Mouse (Mus musculus): Measurements from ENCODE around the gene Msh5. TPM values are rescaled to one million over a fixed set of nuclear protein-coding genes. Genes with fewer than 3 reads are reported as not detected.

The Msh5 gene
- polyA plus RNA-seq, 1 experiment from 2014 or later = 3.1 TPM

- Histone ChIP-seq H3K36me3 (ENCODE audit: control insufficient read depth, insufficient read depth) (no peaks in the 10 kb centered on the region), H3K9me3 (ENCODE audit: control insufficient read depth, low read length) (no peaks in the 10 kb centered on the region), H3K27ac (ENCODE audit: low read length) (no peak overlapping the region), H3K4me1 (replicated peaks; ENCODE audit: control insufficient read depth, insufficient read depth, low read length) (peaks cover 12% of the 10 kb centered on the region), H3K9ac (replicated peaks; ENCODE audit: low read depth, low read length) (peak overlapping the region; percentile 22; the same call in 1 of the 2 replicates), H3K4me2 (ENCODE audit: low read length) (peak overlapping the region; percentile 35; the same call in 1 of the 2 replicates), H3K27me3 (replicated peaks; ENCODE audit: control insufficient read depth, insufficient read depth, low read length) (no peaks in the 10 kb centered on the region), H3K4me3 (replicated peaks; ENCODE audit: low read length) (no peak overlapping the region)
- 5% methylated on average over 17 of the region's 17 CpGs for WGBS
- peak; percentile 68 for ATAC-seq
Measured at GRCm38 (mm10) chr17:35021163-35021808, 25.3 kb downstream of the Msh5 start.

- Histone ChIP-seq H3K4me3 (replicated peaks; ENCODE audit: low read length) (no peak overlapping the region), H3K9me3 (ENCODE audit: control insufficient read depth, low read length) (no peaks in the 10 kb centered on the region), H3K4me1 (replicated peaks; ENCODE audit: control insufficient read depth, insufficient read depth, low read length) (peaks cover 12% of the 10 kb centered on the region), H3K4me2 (ENCODE audit: low read length) (no peak overlapping the region), H3K9ac (replicated peaks; ENCODE audit: low read depth, low read length) (no peak overlapping the region), H3K27me3 (replicated peaks; ENCODE audit: control insufficient read depth, insufficient read depth, low read length) (no peaks in the 10 kb centered on the region), H3K36me3 (ENCODE audit: control insufficient read depth, insufficient read depth) (0 out of 2 replicates have a peak, but pooled peaks cover 2% of the 10 kb centered on the region), H3K27ac (ENCODE audit: low read length) (no peak overlapping the region)
- no peak for ATAC-seq
- 89% methylated on average over 8 of the region's 8 CpGs for WGBS
Measured at GRCm38 (mm10) chr17:35020551-35020950, 26.0 kb downstream of the Msh5 start.

GRCm38 (mm10) chr17:35019894-35020293, 26.7 kb downstream of the Msh5 start:
- H3K27ac ChIP-seq (ENCODE audit: low read length) = no peak overlapping the region
- H3K9ac ChIP-seq (replicated peaks; ENCODE audit: low read depth, low read length) = no peak overlapping the region
- peaks cover 12% of the 10 kb centered on the region for H3K4me1 ChIP-seq (replicated peaks; ENCODE audit: control insufficient read depth, insufficient read depth, low read length)
- H3K9me3 ChIP-seq (ENCODE audit: control insufficient read depth, low read length) = no peaks in the 10 kb centered on the region
- ATAC-seq = no peak
- H3K27me3 ChIP-seq (replicated peaks; ENCODE audit: control insufficient read depth, insufficient read depth, low read length) = no peaks in the 10 kb centered on the region
- H3K4me3 ChIP-seq (replicated peaks; ENCODE audit: low read length) = no peak overlapping the region
- H3K36me3 ChIP-seq (ENCODE audit: control insufficient read depth, insufficient read depth) = peaks cover 5% of the 10 kb centered on the region; the same call in 1 of the 2 replicates
- no peak overlapping the region for H3K4me2 ChIP-seq (ENCODE audit: low read length)
- whole genome bisulfite sequencing = 72% methylated on average over 11 of the region's 11 CpGs

- ATAC-seq = no peak
- 86% methylated on average over 3 of the region's 3 CpGs for WGBS
- Histone ChIP-seq H3K36me3 (ENCODE audit: control insufficient read depth, insufficient read depth) (peaks cover 17% of the 10 kb centered on the region), H3K4me3 (replicated peaks; ENCODE audit: low read length) (no peak overlapping the region), H3K27me3 (replicated peaks; ENCODE audit: control insufficient read depth, insufficient read depth, low read length) (no peaks in the 10 kb centered on the region), H3K9ac (replicated peaks; ENCODE audit: low read depth, low read length) (no peak overlapping the region), H3K4me1 (replicated peaks; ENCODE audit: control insufficient read depth, insufficient read depth, low read length) (peaks cover 12% of the 10 kb centered on the region), H3K9me3 (ENCODE audit: control insufficient read depth, low read length) (no peaks in the 10 kb centered on the region), H3K4me2 (ENCODE audit: low read length) (no peak overlapping the region), H3K27ac (ENCODE audit: low read length) (no peak overlapping the region)
Measured at GRCm38 (mm10) chr17:35018171-35018570, 28.4 kb downstream of the Msh5 start.

- Histone ChIP-seq H3K4me2 (ENCODE audit: low read length) (no peak overlapping the region), H3K36me3 (ENCODE audit: control insufficient read depth, insufficient read depth) (peaks cover 20% of the 10 kb centered on the region), H3K27me3 (replicated peaks; ENCODE audit: control insufficient read depth, insufficient read depth, low read length) (no peaks in the 10 kb centered on the region), H3K9me3 (ENCODE audit: control insufficient read depth, low read length) (no peaks in the 10 kb centered on the region), H3K4me3 (replicated peaks; ENCODE audit: low read length) (no peak overlapping the region), H3K4me1 (replicated peaks; ENCODE audit: control insufficient read depth, insufficient read depth, low read length) (peaks cover 12% of the 10 kb centered on the region), H3K27ac (ENCODE audit: low read length) (no peak overlapping the region), H3K9ac (replicated peaks; ENCODE audit: low read depth, low read length) (no peak overlapping the region)
- 76% methylated on average over 14 of the region's 14 CpGs for WGBS
- no peak for ATAC-seq
Measured at GRCm38 (mm10) chr17:35017706-35018030, 28.9 kb downstream of the Msh5 start.

- Histone ChIP-seq H3K27ac (ENCODE audit: low read length) (no peak overlapping the region), H3K36me3 (ENCODE audit: control insufficient read depth, insufficient read depth) (peaks cover 21% of the 10 kb centered on the region), H3K9ac (replicated peaks; ENCODE audit: low read depth, low read length) (no peak overlapping the region)
Measured at GRCm38 (mm10) chr17:35016791-35017705, 29.5 kb downstream of the Msh5 start.

GRCm38 (mm10) chr17:35016376-35016775, 30.2 kb downstream of the Msh5 start, which contains the start of gene Vwa7:
Gene Vwa7 (plus strand): TSS chr17:35016579.
- no peak within 1 kb of the TSS for H3K27ac ChIP-seq (ENCODE audit: low read length)
- 38% methylated on average over 12 of the region's 12 CpGs for WGBS
- peaks cover 8% of the 10 kb centered on the region for H3K4me1 ChIP-seq (replicated peaks; ENCODE audit: control insufficient read depth, insufficient read depth, low read length)
- H3K4me2 ChIP-seq (ENCODE audit: low read length) = no peak within 1 kb of the TSS
- no peaks in the 10 kb centered on the region for H3K27me3 ChIP-seq (replicated peaks; ENCODE audit: control insufficient read depth, insufficient read depth, low read length)
- peak; percentile 53; the same call in 1 of the 2 replicates for ATAC-seq
- H3K36me3 ChIP-seq (ENCODE audit: control insufficient read depth, insufficient read depth) = peaks cover 28% of the 10 kb centered on the region
- no peaks in the 10 kb centered on the region for H3K9me3 ChIP-seq (ENCODE audit: control insufficient read depth, low read length)
- H3K4me3 ChIP-seq (replicated peaks; ENCODE audit: low read length) = no peak within 1 kb of the TSS
- H3K9ac ChIP-seq (replicated peaks; ENCODE audit: low read depth, low read length) = no peak within 1 kb of the TSS; the same call in 1 of the 2 replicates

More at GRCm38 (mm10) chr17:35016791-35017705, 29.5 kb downstream of the Msh5 start:
- H3K27me3 ChIP-seq (replicated peaks; ENCODE audit: control insufficient read depth, insufficient read depth, low read length) = no peaks in the 10 kb centered on the region
- no peak overlapping the region for H3K4me2 ChIP-seq (ENCODE audit: low read length)
- 82% methylated on average over 10 of the region's 10 CpGs for WGBS
- H3K4me3 ChIP-seq (replicated peaks; ENCODE audit: low read length) = no peak overlapping the region
- peaks cover 12% of the 10 kb centered on the region for H3K4me1 ChIP-seq (replicated peaks; ENCODE audit: control insufficient read depth, insufficient read depth, low read length)
- ATAC-seq = no peak
- no peaks in the 10 kb centered on the region for H3K9me3 ChIP-seq (ENCODE audit: control insufficient read depth, low read length)

- ATAC-seq = no peak
- WGBS = 92% methylated on average over 16 of the region's 16 CpGs
- H3K36me3 ChIP-seq (ENCODE audit: control insufficient read depth, insufficient read depth) = peaks cover 34% of the 10 kb centered on the region
Measured at GRCm38 (mm10) chr17:35015296-35015695, 31.2 kb downstream of the Msh5 start.

GRCm38 (mm10) chr17:35013221-35013620, 33.3 kb downstream of the Msh5 start:
- Histone ChIP-seq H3K27ac (ENCODE audit: low read length) (no peak overlapping the region), H3K9me3 (ENCODE audit: control insufficient read depth, low read length) (no peaks in the 10 kb centered on the region), H3K4me2 (ENCODE audit: low read length) (no peak overlapping the region), H3K4me1 (replicated peaks; ENCODE audit: control insufficient read depth, insufficient read depth, low read length) (peaks cover 6% of the 10 kb centered on the region; the same call in 1 of the 2 replicates), H3K4me3 (replicated peaks; ENCODE audit: low read length) (no peak overlapping the region), H3K27me3 (replicated peaks; ENCODE audit: control insufficient read depth, insufficient read depth, low read length) (no peaks in the 10 kb centered on the region), H3K36me3 (ENCODE audit: control insufficient read depth, insufficient read depth) (peaks cover 40% of the 10 kb centered on the region), H3K9ac (replicated peaks; ENCODE audit: low read depth, low read length) (no peak overlapping the region)
- WGBS = 88% methylated on average over 6 of the region's 6 CpGs
- ATAC-seq = no peak

More at GRCm38 (mm10) chr17:35015296-35015695, 31.2 kb downstream of the Msh5 start:
- Histone ChIP-seq H3K27me3 (replicated peaks; ENCODE audit: control insufficient read depth, insufficient read depth, low read length) (no peaks in the 10 kb centered on the region), H3K27ac (ENCODE audit: low read length) (no peak overlapping the region), H3K4me1 (replicated peaks; ENCODE audit: control insufficient read depth, insufficient read depth, low read length) (peaks cover 6% of the 10 kb centered on the region; the same call in 1 of the 2 replicates), H3K9me3 (ENCODE audit: control insufficient read depth, low read length) (no peaks in the 10 kb centered on the region), H3K9ac (replicated peaks; ENCODE audit: low read depth, low read length) (no peak overlapping the region), H3K4me3 (replicated peaks; ENCODE audit: low read length) (no peak overlapping the region), H3K4me2 (ENCODE audit: low read length) (no peak overlapping the region)

Measured in forebrain, embryonic 16.5 days (tissue).